Mouse (Mus musculus) CD4-positive helper T cell, adult 2 months (primary cell): Measurements from ENCODE around the gene Ulk2.
"Not testable (repeated sequence)": the region's sequence is repeated elsewhere in the genome, so short reads cannot be mapped to it uniquely, and the experiment has no call there.

Experiments
- DNase-seq: peaks from one replicate; pipeline ENCODE4 v3.0.0-alpha.2; 2012; ENCODE audit warnings: low read depth, missing footprints, low spot score

Gene Ulk2

DNA sequence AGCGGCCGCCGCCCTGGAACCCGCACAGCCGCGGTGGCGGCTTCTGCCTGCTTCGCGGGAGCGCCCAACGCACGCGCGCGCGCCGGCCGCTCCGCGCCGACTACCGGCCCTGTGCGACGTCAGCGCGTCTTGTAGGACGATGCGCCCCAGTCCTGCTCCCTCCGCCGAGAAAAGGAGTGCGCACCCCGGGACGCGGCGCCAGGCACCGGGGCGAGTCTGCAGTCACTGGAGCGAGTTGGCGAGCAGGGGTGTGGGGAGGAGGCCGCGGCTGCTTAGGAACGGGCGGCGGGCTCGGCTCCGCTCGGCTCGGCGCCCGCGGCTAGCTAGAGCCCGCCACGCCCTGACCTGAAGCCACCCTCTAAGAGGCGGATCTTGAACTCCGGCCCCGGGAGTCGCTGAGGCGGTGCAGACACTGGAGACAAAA is at the start of gene Ulk2:
Gene Ulk2, minus strand, starts transcription at position 86 of the 424 bp plus-strand sequence.
- peak; percentile 93 for DNase-seq

DNA sequence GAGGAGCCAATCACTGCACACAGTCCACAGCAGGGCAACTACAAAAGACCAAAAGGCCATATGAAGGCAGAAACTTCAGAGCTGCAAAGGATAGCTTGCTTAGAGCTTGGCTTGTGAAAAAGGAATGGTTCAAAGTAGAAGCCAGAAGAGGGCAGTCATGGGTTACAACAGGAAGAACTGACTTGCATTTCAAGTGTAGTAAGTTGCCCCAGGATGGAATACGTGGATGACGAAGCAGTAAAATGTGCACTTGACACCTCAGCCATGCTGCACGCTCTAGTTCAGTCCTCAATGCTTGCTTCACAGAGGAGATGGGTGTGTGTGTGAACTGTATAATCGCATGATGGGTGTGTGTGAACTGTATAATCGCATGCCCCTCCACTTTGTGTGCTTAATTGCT is 27.3 kb upstream of the Ulk2 start:
- peak; percentile 9 for DNase-seq

DNA sequence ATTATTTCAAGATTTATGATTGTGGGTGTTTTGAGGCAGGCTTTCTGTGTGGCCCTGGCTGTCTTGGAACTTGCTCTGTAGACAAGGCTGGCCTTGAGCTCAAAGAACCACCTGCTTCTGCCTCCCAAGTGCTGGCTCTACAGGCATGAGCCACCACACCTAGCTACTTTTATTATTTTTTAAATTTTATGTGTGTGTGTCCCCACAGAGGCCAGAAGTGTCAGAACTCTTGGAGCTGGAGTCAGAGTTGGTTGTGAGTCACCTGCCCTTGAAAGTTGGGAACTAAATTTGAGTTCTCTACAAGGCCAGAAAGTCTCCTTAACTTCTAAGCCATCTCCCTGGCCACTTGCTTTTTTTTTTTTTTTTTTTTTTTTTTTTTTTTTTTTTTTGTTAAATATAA is 25.0 kb upstream of the Ulk2 start:
- DNase-seq, result no peak

DNA sequence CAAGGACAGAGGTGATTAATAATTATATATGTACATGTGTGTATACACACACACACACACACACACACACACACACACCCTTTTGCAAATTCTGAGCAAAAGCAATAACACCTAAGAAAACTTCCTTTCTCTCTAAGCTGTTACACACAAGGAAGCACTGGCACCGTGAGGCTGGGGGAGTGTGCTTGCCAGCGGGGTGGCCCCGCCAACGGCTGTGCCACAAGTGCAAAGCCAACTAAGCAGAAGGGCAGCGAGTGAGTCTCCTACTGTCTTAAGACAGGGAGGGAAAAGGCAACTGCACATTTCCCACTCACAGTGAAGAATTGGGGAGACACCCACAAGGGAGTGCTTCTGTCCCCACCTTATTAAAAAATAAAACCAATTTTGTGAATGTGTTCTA is 17.0 kb upstream of the Ulk2 start:
- no peak for DNase-seq

DNA sequence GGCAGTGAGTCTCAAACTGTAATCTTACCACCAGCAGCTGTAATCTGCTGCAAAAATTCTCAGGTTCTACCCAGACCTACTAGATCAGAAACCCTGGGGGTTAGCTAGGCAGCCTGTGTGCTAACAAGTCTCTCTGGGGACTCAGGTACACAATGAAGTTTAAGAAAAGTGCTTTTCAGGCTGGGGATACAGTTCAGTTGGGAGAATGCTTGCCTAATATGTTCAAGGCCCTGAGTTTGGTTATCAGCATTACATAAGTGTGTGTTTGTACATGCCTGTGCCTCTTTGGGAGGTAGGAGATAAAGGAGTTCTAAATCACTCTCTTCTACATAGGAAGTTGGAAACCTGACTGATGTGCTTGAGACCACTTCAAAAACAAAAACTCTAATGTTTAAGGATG is 12.0 kb upstream of the Ulk2 start:
- no peak for DNase-seq

DNA sequence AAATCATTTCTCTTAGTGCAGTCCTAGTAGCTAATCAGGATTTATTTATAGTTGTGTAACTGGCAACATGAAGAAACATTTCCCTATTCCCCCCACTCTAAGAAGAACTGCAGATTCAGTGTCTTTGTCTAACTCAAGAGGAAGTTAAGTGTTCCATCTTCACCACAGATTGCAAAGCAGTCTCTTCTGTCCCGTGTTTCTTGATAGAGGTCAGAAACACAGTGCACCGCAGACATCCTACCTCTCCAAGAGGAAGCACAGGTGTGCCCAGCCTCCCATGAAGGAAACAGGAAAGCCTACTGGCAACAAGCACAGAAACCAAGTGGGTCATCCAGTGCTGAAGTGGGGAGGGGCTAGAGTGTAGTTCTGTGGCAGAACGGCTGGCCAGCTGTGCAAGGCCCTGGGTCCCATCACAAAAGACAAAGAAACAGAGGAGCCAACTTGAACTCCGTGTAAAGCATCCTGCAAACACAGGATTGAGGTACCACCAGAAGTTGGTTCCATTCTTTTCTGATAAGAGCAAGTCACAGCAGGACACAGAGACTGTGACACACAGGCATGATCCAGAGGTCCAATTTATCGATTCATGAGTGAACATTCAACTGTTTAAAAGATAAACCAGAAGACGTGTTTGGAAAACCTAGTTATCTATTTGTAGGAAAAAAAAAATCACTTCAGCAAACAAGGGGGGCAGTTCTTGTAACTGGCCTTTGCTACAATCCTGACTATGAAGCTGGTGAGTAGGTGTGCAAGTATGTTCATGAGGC is 7.1 kb upstream of the Ulk2 start:
- no peak for DNase-seq

DNA sequence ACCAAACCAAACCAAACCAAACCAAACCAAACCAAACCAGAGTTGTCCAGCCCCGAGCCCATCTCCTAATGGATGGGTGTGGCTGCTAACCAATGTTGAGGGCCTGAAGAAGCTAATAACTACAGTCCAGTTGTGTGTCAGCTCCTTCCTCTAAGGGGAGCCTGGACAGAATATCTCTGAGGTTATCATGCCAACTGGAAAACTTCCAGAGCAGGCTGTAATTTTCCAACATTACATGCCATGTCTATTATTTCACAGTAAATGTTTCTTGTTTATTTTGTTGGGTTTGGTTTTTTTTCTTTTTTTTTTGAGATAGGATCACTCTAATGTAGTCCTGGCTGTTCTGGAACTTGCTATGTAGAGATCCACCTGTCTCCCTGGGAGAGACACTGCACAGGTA is 4.4 kb upstream of the Ulk2 start:
- no peak for DNase-seq

DNA sequence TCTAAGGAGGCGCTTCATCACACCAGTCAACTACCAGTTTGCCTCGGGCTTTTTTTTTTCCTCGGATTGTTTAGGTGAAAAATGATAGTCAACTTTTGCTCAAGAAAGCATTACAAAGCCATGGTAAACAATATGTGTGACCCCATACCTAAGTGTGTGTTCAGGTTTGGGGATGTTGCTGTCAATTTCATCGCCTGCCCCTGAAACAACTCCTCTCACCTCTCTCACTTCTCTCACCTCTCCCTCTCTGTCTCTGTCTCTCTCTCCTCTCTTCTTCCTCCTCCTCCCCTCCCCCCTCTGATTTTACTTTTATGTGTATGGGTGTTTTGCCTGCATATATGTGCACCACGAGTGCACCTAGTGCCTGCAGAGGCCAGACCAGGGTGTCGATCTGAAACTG is 666 bp upstream of the Ulk2 start:
- DNase-seq, result peak; percentile 18

DNA sequence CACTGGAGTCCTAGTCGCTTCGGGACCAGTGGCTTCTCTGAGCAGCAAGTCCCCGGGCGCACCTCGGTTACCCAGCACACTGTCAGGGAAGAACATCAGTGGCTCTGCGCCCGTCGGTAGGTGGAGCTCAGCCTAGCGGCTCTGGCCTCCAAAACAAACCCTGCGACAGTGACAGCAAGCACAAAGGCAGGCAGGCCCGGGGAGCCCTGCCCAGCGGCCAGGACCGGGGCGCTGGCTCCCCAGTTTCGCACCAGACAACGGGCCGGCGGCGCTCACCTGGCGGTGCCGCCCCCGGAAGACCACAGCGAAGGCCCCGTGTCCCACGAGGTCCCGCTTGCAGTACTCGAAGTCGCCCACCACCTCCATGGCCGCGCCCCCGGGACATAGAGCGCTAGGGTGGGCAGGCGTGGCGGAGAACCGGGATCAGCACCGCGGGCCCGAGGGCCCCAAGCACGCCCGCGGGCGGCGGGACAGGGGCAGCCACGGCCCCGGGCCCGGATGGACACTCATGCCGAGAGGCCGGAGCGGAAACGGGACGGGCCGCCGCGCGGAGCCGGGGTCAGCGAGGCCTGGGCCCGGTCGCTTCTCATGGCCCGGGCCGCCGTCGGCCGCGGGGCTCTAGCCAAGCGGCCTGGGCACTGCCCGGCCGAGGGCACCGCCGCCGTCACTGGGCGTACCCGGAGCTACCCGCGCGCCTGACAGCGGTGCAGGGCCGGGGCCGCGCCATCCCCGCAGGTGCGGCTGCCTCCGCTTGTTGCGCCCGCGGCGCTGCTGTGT is 474 bp downstream of the Ulk2 start:
- peak; percentile 87 for DNase-seq

DNA sequence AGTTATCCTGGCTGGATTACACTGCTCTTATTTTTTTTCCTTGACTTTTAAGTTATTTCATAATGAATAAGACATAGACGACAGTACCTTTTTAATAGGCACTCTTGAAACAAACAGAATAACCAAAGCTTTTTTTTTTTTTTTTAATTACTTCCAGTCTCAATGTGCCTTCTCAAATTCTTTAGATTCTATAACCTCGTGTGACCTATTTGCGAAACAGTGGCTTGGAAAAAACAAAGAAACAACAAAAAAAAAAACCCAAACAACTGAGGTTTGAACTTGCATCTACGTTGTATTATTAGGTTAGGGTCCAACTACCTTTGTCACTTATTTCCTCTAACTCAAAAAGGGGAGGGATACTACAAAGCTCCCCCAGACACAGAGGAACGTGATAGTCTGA is 1.2 kb downstream of the Ulk2 start:
- no peak for DNase-seq

DNA sequence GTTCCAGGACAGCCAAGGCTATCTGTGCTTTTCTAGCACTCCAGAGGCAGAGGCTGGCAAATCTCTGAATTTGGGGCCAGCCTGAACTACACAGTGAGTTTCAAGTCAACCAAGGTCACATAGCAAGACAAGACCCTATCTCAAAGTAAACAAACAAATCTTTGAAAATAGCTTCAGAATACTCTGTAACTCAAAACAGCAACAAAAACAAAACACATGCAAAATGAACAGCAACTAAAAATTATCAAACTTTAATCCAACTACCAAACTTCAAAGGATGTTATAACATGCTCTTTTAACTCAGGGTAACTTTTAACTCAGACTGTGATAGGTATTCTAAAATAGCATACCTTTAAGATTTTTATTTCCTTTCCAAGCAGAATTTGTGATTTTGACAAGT is 2.0 kb downstream of the Ulk2 start:
- no peak for DNase-seq

DNA sequence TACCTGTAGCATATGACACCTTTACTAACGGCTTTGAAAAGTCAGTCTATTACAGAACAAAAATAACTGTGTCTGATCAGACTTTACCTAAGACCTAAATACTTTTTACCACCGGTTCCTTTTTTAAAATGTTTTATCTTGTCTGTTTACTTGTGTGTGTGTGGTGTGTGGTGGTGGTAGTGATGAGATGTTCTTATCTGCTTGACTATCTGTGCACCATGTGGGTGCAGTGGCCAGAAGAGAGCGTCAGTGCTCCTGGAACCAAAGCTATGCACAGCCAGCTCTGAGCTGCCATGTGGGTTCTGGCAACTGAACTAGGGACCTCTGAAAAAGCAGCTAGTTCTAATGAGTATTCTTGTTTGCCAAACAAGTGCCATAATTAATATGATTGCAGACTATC is 3.7 kb downstream of the Ulk2 start:
- no peak for DNase-seq

DNA sequence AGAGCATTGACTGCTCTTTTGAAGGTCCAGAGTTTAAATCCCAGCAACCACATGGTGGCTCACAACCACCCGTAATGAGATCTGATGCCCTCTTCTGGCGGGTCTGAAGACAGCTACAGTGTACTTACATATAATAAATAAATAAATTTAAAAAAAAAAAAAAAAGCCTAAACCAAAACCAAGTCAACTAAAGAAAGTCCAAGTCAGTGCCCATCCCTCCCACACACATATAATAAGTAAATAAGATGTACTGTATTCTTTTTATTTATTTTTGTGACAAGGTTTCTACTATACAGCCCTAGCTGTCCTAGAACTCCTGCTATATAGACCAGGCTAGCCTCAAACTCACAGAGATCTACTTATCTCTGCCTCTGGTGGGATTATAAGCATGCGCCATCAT is 14.2 kb downstream of the Ulk2 start:
- not testable (repeated sequence) for DNase-seq

DNA sequence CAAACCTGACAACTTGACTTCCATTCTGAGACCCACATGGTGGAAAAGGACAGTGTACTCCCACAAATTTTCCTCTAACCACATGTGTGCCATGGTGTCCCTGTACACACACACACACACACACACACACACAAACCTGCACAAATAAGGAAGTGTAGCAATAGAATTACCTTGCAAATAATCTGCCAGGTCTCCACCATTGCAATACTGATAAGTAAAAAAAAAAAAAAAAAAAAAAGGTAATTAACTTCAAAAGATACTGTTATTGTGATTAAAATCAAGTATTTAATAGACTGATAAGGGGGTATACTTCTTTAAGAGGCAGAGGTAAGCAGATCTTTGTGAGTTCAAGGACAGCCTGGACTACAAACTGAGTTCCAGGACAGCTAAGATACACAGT is 14.9 kb downstream of the Ulk2 start:
- DNase-seq, result no peak

DNA sequence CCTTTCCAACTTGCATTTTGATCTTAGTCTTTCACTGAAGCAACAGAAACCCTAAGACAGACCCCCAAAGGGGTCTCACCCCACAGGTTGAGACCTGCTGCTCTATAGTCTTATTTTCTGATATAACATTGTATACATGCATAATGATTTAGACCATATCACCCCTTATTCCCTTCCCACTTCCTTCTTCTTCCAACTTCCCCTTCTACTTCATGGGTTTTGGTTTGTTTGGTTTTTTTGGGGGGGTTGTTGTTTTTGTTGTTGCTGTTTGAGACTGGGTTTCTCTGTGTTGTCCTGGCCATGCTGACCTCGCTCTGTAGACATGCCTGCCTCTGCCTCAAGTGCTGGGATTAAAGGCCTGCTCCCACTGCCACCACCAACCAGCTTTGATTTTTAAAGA is 15.7 kb downstream of the Ulk2 start:
- DNase-seq, result no peak

DNA sequence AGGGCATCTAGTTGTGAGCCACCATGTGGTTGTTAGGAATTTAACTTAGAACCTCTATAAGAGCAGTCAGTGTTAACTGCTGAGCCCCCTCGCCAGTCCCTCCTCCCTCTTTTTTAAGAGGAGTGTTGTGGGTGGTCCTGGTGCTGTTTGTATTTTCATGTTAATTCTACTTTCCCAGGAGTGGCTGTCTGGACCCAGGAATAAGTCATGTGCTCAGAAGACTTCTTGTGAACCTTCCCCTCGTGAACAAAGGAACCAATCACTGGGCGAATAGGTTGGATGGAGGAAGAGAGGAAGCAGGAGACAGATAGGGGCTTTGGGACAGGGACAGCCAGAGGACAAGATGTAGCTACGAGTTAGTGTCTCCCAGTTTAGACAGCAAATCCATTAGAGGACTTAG is 45.1 kb downstream of the Ulk2 start:
- DNase-seq, result no peak

DNA sequence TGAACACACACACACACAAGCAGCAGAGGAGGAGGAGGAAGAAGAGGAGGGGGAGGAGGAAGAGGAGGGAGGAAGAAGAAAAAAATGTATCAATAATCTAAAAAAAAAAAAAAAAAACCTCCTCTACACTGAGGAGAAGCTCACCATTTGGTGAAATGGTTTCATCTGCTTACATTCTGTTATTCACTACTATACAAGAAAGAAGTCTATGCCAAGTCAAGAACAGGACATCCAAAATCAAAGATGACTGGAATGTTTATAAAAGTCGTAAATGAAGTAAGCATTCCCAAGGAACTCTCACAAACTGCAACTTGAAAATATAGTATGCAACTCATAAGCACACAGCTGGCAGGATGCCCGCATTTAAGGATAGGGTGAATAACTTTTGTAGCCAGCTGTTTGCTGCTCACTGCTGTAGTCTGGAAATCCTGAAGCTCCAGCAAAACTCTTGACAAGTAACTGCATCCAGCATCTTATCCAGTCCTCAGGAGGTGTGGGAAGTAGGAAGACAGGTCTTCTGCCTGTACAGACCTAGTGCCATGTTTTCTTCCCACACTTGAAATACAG is 46.2 kb downstream of the Ulk2 start:
- no peak for DNase-seq

DNA sequence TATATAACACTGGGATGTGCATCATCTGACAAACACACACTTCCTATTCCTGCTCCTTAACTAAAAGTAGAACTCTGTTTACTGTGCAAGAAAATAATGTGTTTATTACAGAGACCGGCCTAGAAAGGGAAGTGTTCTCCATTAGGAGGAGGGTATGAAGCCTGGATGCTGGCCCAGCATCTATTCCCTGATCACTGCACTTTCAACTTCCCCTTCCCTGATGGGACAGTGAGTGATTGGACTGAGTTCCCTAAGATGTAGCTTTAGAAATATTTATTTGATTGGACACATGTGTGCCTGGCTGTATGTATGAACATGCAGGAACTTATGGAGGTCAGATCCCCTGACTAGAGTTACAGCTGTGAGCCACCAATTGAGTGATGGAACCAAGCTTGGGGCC is 61.4 kb downstream of the Ulk2 start:
- no peak for DNase-seq

DNA sequence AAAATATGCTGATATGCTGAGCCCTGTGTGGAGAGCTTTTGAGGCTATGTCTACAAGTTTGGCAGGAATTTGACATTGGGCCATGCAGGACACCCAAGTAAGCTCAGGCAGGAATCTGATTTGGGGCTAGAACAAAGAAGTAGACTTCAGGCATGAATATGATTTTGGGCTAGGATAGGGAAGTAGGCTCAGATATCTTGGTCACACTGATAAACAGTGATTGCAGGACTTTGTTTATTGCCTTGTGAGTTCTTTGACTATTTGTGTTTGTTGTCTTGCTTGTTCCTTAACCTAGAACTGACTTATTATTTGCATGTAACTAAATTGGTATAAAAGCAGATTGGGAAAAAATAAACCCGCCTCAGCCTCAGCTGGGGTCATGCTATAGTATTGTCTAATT is 66.3 kb downstream of the Ulk2 start:
- no peak for DNase-seq

DNA sequence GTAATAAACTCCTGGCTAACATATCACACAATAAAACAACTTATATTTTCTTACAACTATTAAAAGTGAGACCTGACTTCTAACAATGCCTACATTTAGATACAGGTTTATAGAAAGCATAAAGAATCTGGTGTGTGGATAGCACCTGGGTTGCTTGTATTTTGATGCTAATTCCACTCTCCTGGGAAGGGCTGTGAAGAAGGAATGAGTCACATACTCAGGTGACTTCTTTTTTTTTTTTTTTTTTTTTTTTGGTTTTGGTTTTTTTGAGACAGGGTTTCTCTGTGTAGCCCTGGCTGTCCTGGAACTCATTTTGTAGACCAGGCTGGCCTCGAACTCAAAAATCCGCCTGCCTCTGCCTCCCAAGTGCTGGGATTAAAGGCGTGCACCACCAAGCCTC is 72.3 kb downstream of the Ulk2 start:
- not testable (repeated sequence) for DNase-seq

DNA sequence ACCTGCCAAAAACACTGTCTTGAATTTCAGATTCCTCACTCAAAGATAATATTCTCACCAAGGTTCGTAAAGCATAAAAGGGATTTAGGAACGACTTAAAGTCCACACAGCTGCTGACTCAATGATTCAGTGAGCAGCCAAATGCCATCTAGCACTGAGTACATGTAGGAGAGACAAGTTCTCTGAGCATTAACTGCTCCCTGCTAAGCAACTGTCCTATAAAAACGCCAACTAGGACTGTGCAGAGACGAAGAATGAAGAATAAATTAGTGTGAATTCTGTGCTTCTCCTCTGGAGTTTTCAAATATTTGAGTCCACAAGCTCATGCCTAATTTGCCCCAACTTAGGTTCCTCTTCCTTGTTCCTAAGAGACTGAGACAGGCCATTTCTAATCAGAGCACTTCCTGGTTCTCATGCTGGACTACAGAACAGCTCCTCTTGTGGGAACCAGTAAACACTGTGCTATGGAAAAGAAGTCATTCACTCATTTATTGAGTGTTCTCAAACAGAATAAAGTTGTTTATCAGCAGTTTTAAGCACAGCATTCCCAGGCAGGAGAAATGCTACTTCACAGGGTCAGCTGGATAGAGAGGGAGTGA is 80.2 kb downstream of the Ulk2 start:
- no peak for DNase-seq

DNA sequence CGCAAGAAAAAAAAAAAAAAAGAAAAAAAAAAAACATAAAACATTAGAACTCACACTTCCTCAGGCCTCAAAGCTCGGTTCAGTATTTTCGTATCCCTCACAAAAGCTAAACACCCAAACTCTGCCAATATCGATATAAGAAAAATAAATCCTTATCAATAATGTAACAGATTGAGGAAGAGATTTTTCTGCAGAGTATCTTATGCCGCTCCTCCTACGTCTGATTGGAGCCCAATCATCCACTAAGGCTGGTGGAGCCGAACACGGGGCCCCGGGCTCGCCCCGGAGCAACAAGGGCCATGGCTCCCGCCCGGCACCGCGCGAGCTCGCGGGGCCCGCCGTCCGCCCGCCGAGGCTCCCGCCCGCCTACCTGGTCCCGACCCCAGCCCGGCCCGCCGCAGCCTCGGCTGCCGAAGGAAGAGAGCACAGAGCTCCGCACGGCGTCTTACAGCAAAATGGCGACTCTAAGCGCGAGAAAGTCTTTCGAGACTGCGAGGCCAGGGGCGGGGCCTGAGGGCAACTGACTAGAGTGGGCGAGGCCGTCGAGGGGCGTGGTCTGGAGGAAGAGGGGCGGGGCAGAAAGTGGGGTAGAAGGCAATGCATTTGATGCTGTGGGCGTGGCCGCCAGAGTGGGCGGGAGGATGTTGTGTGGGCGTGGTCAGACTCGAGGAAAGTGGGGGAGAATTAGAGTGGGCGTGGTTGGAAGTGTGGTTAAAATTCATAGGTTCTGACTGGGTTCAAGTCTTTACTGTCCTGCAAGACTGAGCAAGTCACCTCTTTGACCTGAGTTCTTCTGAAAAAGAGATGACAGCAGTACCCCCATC is 93.1 kb downstream of the Ulk2 start, which contains the start of gene Prpsap2:
Gene Prpsap2, minus strand, starts transcription at position 505 of the 824 bp plus-strand sequence.
- DNase-seq, result peak; percentile 97
